Mouse (Mus musculus) regulatory T cell (primary cell): ENCODE results near the gene Cd3e.

Experiments used
- in situ Hi-C: fragments of 300-600 bp; cut with MboI, MseI; formaldehyde crosslinking; loops from one replicate; pipeline ENCODE4 v1.15.1; 2025; ENCODE audit warnings: high pct_unique_total_duplicates

Cd3e gene

GRCm38 (mm10) chr9:45018031-45018430, 8.6 kb upstream of the Cd3e start:
- in situ Hi-C loops: no loop called here

GRCm38 (mm10) chr9:45015841-45016240, 6.4 kb upstream of the Cd3e start:
- in situ Hi-C loops: no loop called here

GRCm38 (mm10) chr9:45014879-45015278, 5.5 kb upstream of the Cd3e start:
- in situ Hi-C loops: loop anchor here (5.0 kb wide), 1 partner anchor 43 kb away; no protein-coding TSS in a partner anchor

GRCm38 (mm10) chr9:45011291-45011690, 1.9 kb upstream of the Cd3e start:
- in situ Hi-C loops: loop anchor here (5.0 kb wide), 1 partner anchor 39 kb away; no protein-coding TSS in a partner anchor

GRCm38 (mm10) chr9:45010461-45010860, 1.0 kb upstream of the Cd3e start:
- in situ Hi-C loops: loop anchor here (5.0 kb wide), 1 partner anchor 38 kb away; no protein-coding TSS in a partner anchor

- in situ Hi-C loops: no loop called here
These were observed 1.1 kb downstream of the Cd3e start for GRCm38 (mm10) chr9:45008342-45008741.

GRCm38 (mm10) chr9:45007404-45007803, 2.0 kb downstream of the Cd3e start:
- in situ Hi-C loops: no loop called here

GRCm38 (mm10) chr9:45000249-45000648, 9.2 kb downstream of the Cd3e start:
- in situ Hi-C loops: no loop called here

- in situ Hi-C loops: no loop called here
These were observed 9.7 kb downstream of the Cd3e start for GRCm38 (mm10) chr9:44999776-45000175.

- in situ Hi-C loops: no loop called here
These were observed 10.3 kb downstream of the Cd3e start for GRCm38 (mm10) chr9:44999171-44999570.

- in situ Hi-C loops: no loop called here
These were observed 11.3 kb downstream of the Cd3e start for GRCm38 (mm10) chr9:44998138-44998537.

GRCm38 (mm10) chr9:44996590-44996989, 12.8 kb downstream of the Cd3e start:
- in situ Hi-C loops: no loop called here

GRCm38 (mm10) chr9:44994962-44995361, 14.5 kb downstream of the Cd3e start:
- in situ Hi-C loops: no loop called here

GRCm38 (mm10) chr9:44993268-44993667, 16.2 kb downstream of the Cd3e start:
- in situ Hi-C loops: no loop called here

- in situ Hi-C loops: no loop called here
These were observed 17.2 kb downstream of the Cd3e start for GRCm38 (mm10) chr9:44992271-44992670.

GRCm38 (mm10) chr9:44991821-44992220, 17.6 kb downstream of the Cd3e start:
- in situ Hi-C loops: no loop called here

- in situ Hi-C loops: no loop called here
These were observed 22.5 kb downstream of the Cd3e start for GRCm38 (mm10) chr9:44986976-44987375.

GRCm38 (mm10) chr9:44986242-44986781, 23.1 kb downstream of the Cd3e start:
- in situ Hi-C loops: no loop called here

- in situ Hi-C loops: no loop called here
These were observed 23.7 kb downstream of the Cd3e start for GRCm38 (mm10) chr9:44985721-44986161.

- in situ Hi-C loops: loop anchor here (5.0 kb wide), 1 partner anchor 941 kb away; the partner anchor contains the start of gene Thy1
These were observed 26.4 kb downstream of the Cd3e start for GRCm38 (mm10) chr9:44983001-44983400.

- in situ Hi-C loops: loop anchor here (5.0 kb wide), 1 partner anchor 940 kb away; the partner anchor contains the start of gene Thy1
These were observed 26.9 kb downstream of the Cd3e start for GRCm38 (mm10) chr9:44982531-44982930.

GRCm38 (mm10) chr9:44982081-44982480, 27.3 kb downstream of the Cd3e start:
- in situ Hi-C loops: loop anchor here (5.0 kb wide), 1 partner anchor 940 kb away; the partner anchor contains the start of gene Thy1

- in situ Hi-C loops: loop anchor here (5.0 kb wide), 1 partner anchor 939 kb away; the partner anchor contains the start of gene Thy1
These were observed 27.8 kb downstream of the Cd3e start, which contains the start of gene Cd3d for GRCm38 (mm10) chr9:44981676-44982075. Cd3d (plus strand) TSS chr9:44981786.
